In the genomic region with DNA sequence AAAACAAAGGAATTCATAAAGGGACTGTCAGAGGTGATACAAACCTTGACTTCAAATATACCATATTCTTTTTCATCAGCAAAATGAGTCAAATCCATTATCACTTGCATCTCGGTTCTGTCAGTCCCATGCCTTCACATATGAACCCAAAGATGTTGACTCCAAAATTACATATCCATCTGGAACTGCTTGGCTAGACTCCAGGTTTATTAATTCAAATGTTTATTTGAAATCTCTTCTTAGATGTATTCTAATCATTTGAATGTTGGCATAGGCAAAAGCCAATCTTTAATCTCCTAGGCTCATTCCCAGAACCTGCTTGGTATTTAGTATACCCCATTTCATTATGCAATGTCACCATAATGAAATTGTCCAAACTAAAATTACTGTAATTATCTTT, we compare ENCODE assay signal across 25 mouse cellular contexts.
A peak's percentile ranks its signal among the peaks of the same experiment; 100 is the strongest.
DNase-seq lines count a peak whose midpoint lies in the region; ATAC-seq lines count a peak whose summit lies in the region.
"Had no signal": no experiment of that assay in that cellular context is flagged by ENCODE, and none has a peak within 500 bp of the region (broad histone marks: within the 10 kb centered on the region; RNA-seq: fewer than 3 reads in every experiment).

No protein-coding gene starts in this region.

- no peaks in the 10 kb centered on the region for H3K36me3 ChIP-seq in forebrain, embryonic 14.5 days (ENCODE audit: control insufficient read depth, insufficient read depth, low read length)
- H3K36me3 ChIP-seq in forebrain, embryonic 15.5 days, result no peaks in the 10 kb centered on the region
- H3K36me3 ChIP-seq: embryonic facial prominence, embryonic 13.5 days; embryonic facial prominence, embryonic 15.5 days; forebrain, embryonic 10.5 days; forebrain, embryonic 12.5 days; G1E had no signal

- no peaks in the 10 kb centered on the region for H3K4me1 ChIP-seq in forebrain, embryonic 14.5 days (ENCODE audit: control insufficient read depth, insufficient read depth, low read length)
- H3K4me1 ChIP-seq in forebrain, embryonic 15.5 days, result no peaks in the 10 kb centered on the region
- H3K4me1 ChIP-seq: embryonic facial prominence, embryonic 13.5 days; embryonic facial prominence, embryonic 15.5 days; forebrain, embryonic 10.5 days; forebrain, embryonic 12.5 days had no signal

- H3K4me3 ChIP-seq in forebrain, embryonic 14.5 days (ENCODE audit: low read depth, low read length), result no peak overlapping the region
- H3K4me3 ChIP-seq in forebrain, embryonic 15.5 days, result no peak overlapping the region
- H3K4me3 ChIP-seq: embryonic facial prominence, embryonic 13.5 days; embryonic facial prominence, embryonic 15.5 days; erythroblast, embryonic 14.5 days; forebrain, embryonic 10.5 days; forebrain, embryonic 12.5 days had no signal

- no peak overlapping the region for H3K27ac ChIP-seq in forebrain, embryonic 14.5 days (ENCODE audit: low read depth, low read length)
- no peak overlapping the region for H3K27ac ChIP-seq in forebrain, embryonic 15.5 days (replicated peaks)
- H3K27ac ChIP-seq: embryonic facial prominence, embryonic 13.5 days; embryonic facial prominence, embryonic 15.5 days; forebrain, embryonic 10.5 days; forebrain, embryonic 12.5 days had no signal

- DNase-seq in forebrain, embryonic 14.5 days (ENCODE audit: low spot score), result peak; percentile 74
- peak; percentile 30 for DNase-seq in layer of hippocampus, adult 9-10 months (ENCODE audit: low spot score)
- no peak for DNase-seq in layer of hippocampus, postnatal 36 days
- DNase-seq in ovary, postnatal 10 days (ENCODE audit: low spot score), result no peak
- DNase-seq: adrenal gland, adult 8-10 months; adrenal gland, postnatal 25 days; B cell, adult 2 months; cerebellum, adult 11 months; cerebellum, adult 18-20 months; cerebellum, adult 8-10 months; cerebellum, adult 9-11 months; cerebellum, postnatal 14 days; cerebellum, postnatal 36 days; embryo, embryonic 11 days had no signal

- no peaks in the 10 kb centered on the region for H3K9me3 ChIP-seq in forebrain, embryonic 14.5 days (replicated peaks; ENCODE audit: control insufficient read depth, low read length)
- H3K9me3 ChIP-seq in forebrain, embryonic 15.5 days, result no peaks in the 10 kb centered on the region
- H3K9me3 ChIP-seq: embryonic facial prominence, embryonic 13.5 days; embryonic facial prominence, embryonic 15.5 days; forebrain, embryonic 10.5 days; forebrain, embryonic 12.5 days; G1E had no signal

- H3K27me3 ChIP-seq in forebrain, embryonic 14.5 days (replicated peaks; ENCODE audit: control insufficient read depth, insufficient read depth, low read length), result no peaks in the 10 kb centered on the region
- H3K27me3 ChIP-seq in forebrain, embryonic 15.5 days, result no peaks in the 10 kb centered on the region
- H3K27me3 ChIP-seq: CH12.LX; embryonic facial prominence, embryonic 13.5 days; embryonic facial prominence, embryonic 15.5 days; forebrain, embryonic 12.5 days; Patski had no signal

- no peak overlapping the region for H3K4me2 ChIP-seq in forebrain, embryonic 14.5 days (ENCODE audit: low read length)
- no peak overlapping the region for H3K4me2 ChIP-seq in forebrain, embryonic 15.5 days (replicated peaks)
- H3K4me2 ChIP-seq: embryonic facial prominence, embryonic 13.5 days; embryonic facial prominence, embryonic 15.5 days; forebrain, embryonic 12.5 days had no signal

- ATAC-seq in forebrain, embryonic 14.5 days, result no peak
- no peak for ATAC-seq in forebrain, embryonic 15.5 days (replicated peaks)
- ATAC-seq: activated CD4-positive, CD25-positive, alpha-beta regulatory T cell, adult 4 months; CD4-positive, CD25-positive, alpha-beta regulatory T cell, adult 4 months; Patski had no signal

- WGBS in forebrain, embryonic 14.5 days, result 66% methylated on average over 1 of the region's 1 CpGs
- 56% methylated on average over 1 of the region's 1 CpGs for WGBS in forebrain, embryonic 15.5 days

- no peak overlapping the region for H3K9ac ChIP-seq in forebrain, embryonic 14.5 days (ENCODE audit: low read length)
- H3K9ac ChIP-seq in forebrain, embryonic 15.5 days (replicated peaks), result no peak overlapping the region
- H3K9ac ChIP-seq: embryonic facial prominence, embryonic 13.5 days; embryonic facial prominence, embryonic 15.5 days; forebrain, embryonic 12.5 days had no signal

Comparison
In these comparisons a context has a peak if more than half of its experiments do, and no peak if none do; other contexts are left out.
1. DNase-seq: peak in forebrain, embryonic 14.5 days (single experiment) and layer of hippocampus, adult 9-10 months (single experiment); none in layer of hippocampus, postnatal 36 days (0 of 2) and ovary, postnatal 10 days (single experiment).